Mouse (Mus musculus) lung, adult 2 months (tissue): Measurements from ENCODE around the gene Kat2a.

Source experiments
- CTCF ChIP-seq: fragments of 200-500 bp; IDR thresholded peaks from 2 replicates; pipeline ENCODE4 v1.5.1; 2011; ENCODE audit warnings: mild to moderate bottlenecking, low read length, control low read depth; ENCODE audit not compliant: insufficient read depth
- POLR2A ChIP-seq: fragments of 200-500 bp; IDR thresholded peaks from 2 replicates; pipeline ENCODE4 v1.6.1; 2011; ENCODE audit warnings: low read depth, mild to moderate bottlenecking, control low read depth, low read length, borderline replicate concordance; ENCODE audit errors: extremely low read depth

DNA sequence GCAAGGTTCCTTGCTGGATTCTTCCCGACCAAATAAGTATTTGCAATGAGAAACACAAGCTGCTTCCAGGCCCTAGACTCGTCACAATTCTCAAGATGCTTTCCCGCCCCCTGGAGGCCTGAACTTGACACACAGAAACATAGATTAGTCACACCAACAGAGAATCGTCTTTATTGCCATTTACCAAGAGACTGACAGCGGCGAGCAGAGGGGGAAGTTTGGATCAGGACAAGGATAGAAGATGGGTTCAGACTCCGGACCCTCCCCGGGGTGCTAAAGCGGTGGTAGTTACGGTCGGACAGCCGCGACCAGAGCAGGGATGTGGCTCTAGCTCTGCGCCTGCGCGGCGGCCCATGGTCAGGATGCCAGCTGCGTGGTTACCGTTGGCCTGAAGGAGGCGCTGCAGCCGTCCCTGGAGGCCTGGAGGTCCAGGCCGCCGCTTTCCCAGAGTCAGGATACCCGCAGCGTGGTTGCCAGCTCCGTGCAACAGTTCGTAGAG, 49.3 kb upstream of the Kat2a start:
- TF ChIP-seq CTCF = peak; percentile 68
- 0 out of 2 replicates have a peak, but pooled peaks have one; percentile 11 for TF ChIP-seq POLR2A
